ENCODE assay signal across 24 mouse cellular contexts in the genomic region with DNA sequence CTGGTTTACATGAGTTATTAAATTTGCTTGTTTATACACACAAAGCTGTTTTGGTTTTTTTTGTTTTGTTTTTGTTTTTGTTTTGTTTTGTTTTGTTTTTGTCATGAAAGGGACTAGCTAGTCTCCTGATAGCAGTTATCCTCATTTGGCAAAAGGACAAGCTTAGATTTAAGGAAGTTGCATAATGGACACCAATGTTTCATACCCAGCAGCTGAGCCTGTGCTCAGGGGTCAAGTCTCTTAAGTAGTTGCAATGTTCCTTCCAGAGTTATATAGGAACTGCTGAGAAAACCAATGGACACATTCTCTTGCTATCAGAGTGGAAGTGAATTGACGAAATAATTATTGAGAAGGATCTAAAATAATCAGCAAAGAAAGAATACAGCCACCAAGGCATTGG. TPM values are rescaled to one million over a fixed set of nuclear protein-coding genes. Genes with fewer than 3 reads are reported as not detected.
A peak's percentile ranks its signal among the peaks of the same experiment; 100 is the strongest.
DNase-seq lines count a peak whose midpoint lies in the region; ATAC-seq and TF ChIP-seq lines count a peak whose summit lies in the region.
"Had no signal": no experiment of that assay in that cellular context is flagged by ENCODE, and none has a peak within 500 bp of the region (broad histone marks: within the 10 kb centered on the region; RNA-seq: fewer than 3 reads in every experiment).

No protein-coding gene starts in this region.

- no peak for ATAC-seq in lung, postnatal 0 days
- peak; percentile 81 for ATAC-seq in granulocyte monocyte progenitor cell, adult 5-6 weeks (replicated peaks; ENCODE audit: poor library complexity, severe bottlenecking)
- ATAC-seq in megakaryocyte progenitor cell, adult 5-6 weeks (replicated peaks; ENCODE audit: poor library complexity) = peak; percentile 63
- no peak for ATAC-seq in megakaryocyte-erythroid progenitor cell, adult 5-6 weeks (replicated peaks; ENCODE audit: low FRiP score, low TSS enrichment, poor library complexity, severe bottlenecking)
- ATAC-seq: forebrain, embryonic 14.5 days; forebrain, embryonic 16.5 days had no signal

- no peaks in the 10 kb centered on the region for H3K4me1 ChIP-seq in lung, postnatal 0 days (ENCODE audit: insufficient read depth, low read depth, low read length)
- H3K4me1 ChIP-seq: embryonic facial prominence, embryonic 13.5 days; embryonic facial prominence, embryonic 15.5 days; forebrain, embryonic 10.5 days; forebrain, embryonic 12.5 days had no signal

- TF ChIP-seq EP300 in lung, postnatal 0 days (IDR thresholded peaks at IDR 0.05) = no peak

- TF ChIP-seq CTCF in lung, postnatal 0 days (IDR thresholded peaks at IDR 0.05) = no peak

- no peaks in the 10 kb centered on the region for H3K27me3 ChIP-seq in lung, postnatal 0 days (replicated peaks; ENCODE audit: insufficient read depth, low read length)
- H3K27me3 ChIP-seq: embryonic facial prominence, embryonic 15.5 days; forebrain, embryonic 12.5 days had no signal

- H3K9me3 ChIP-seq in lung, postnatal 0 days (ENCODE audit: low read length) = no peaks in the 10 kb centered on the region
- H3K9me3 ChIP-seq: embryonic facial prominence, embryonic 13.5 days; embryonic facial prominence, embryonic 15.5 days; forebrain, embryonic 10.5 days; forebrain, embryonic 12.5 days had no signal

- no peak overlapping the region for H3K4me2 ChIP-seq in lung, postnatal 0 days (replicated peaks; ENCODE audit: low read depth, low read length)
- H3K4me2 ChIP-seq: embryonic facial prominence, embryonic 13.5 days; embryonic facial prominence, embryonic 15.5 days; forebrain, embryonic 12.5 days had no signal

- WGBS in lung, postnatal 0 days = 58% methylated on average over 1 of the region's 1 CpGs

- H3K9ac ChIP-seq in lung, postnatal 0 days (replicated peaks; ENCODE audit: low read depth) = no peak overlapping the region
- H3K9ac ChIP-seq: embryonic facial prominence, embryonic 13.5 days; embryonic facial prominence, embryonic 15.5 days; forebrain, embryonic 12.5 days had no signal

- no peak overlapping the region for H3K27ac ChIP-seq in lung, postnatal 0 days (ENCODE audit: low read length)
- H3K27ac ChIP-seq: embryonic facial prominence, embryonic 13.5 days; embryonic facial prominence, embryonic 15.5 days; forebrain, embryonic 10.5 days; forebrain, embryonic 12.5 days had no signal

- no peak overlapping the region for H3K4me3 ChIP-seq in lung, postnatal 0 days (ENCODE audit: low read depth, low read length)
- H3K4me3 ChIP-seq: embryonic facial prominence, embryonic 13.5 days; embryonic facial prominence, embryonic 15.5 days; erythroblast, embryonic 14.5 days; forebrain, embryonic 10.5 days; forebrain, embryonic 12.5 days had no signal

- DNase-seq in lung, postnatal 0 days (ENCODE audit: low spot score) = peak; percentile 13
- no peak for DNase-seq in lung, adult 18-20 months
- peak; percentile 43 for DNase-seq in 416B (ENCODE audit: low read depth)
- no peak for DNase-seq in neural tube, embryonic 10.5 days (ENCODE audit: extremely low spot score, low spot score)
- DNase-seq: adrenal gland, adult 2 months; adrenal gland, postnatal 10 days; adrenal gland, postnatal 25 days; cerebellum, adult 11 months; cerebellum, adult 18-20 months; cerebellum, adult 8-10 months; cerebellum, adult 9-11 months; cerebellum, postnatal 14 days; cerebellum, postnatal 36 days; embryo, embryonic 11 days had no signal

- H3K36me3 ChIP-seq in lung, postnatal 0 days (ENCODE audit: insufficient read depth, low read length) = no peaks in the 10 kb centered on the region
- H3K36me3 ChIP-seq: embryonic facial prominence, embryonic 13.5 days; embryonic facial prominence, embryonic 15.5 days; forebrain, embryonic 10.5 days; forebrain, embryonic 12.5 days had no signal

RNA-seq across cellular contexts. Expression of gene Gca, which starts 8.0 kb away (rescaled TPM):
- polyA plus RNA-seq in lung, postnatal 0 days (2015; fragmentation: Nextera tagmentation; extraction: Ambion mirVana) = 4.9 and 5.9 TPM in 2 replicates
- 19.9 and 31.0 TPM in 2 replicates for total RNA-seq in granulocyte monocyte progenitor cell, adult 5-6 weeks (2014; fragmentation: Nextera tagmentation)
- 13.8 and 18.3 TPM in 2 replicates for total RNA-seq in granulocyte monocyte progenitor cell, adult 5-6 weeks (2017)
- total RNA-seq in megakaryocyte progenitor cell, adult 5-6 weeks (2015) = 46.7 and 52.3 TPM in 2 replicates
- 17.3 and 28.6 TPM in 2 replicates for total RNA-seq in megakaryocyte progenitor cell, adult 5-6 weeks (2017)
- total RNA-seq in megakaryocyte-erythroid progenitor cell, adult 5-6 weeks (2014; fragmentation: Nextera tagmentation) = 1.2 and 1.4 TPM in 2 replicates
- total RNA-seq in megakaryocyte-erythroid progenitor cell, adult 5-6 weeks (2017) = 1.6 and 1.9 TPM in 2 replicates
- polyA plus RNA-seq: erythroblast, embryonic 14.5 days had no signal

RNA-seq across cellular contexts. Expression of gene Ifih1, which starts 10.0 kb away (rescaled TPM):
- 7.5 and 8.7 TPM in 2 replicates for polyA plus RNA-seq in lung, postnatal 0 days (2015; fragmentation: Nextera tagmentation; extraction: Ambion mirVana)
- total RNA-seq in granulocyte monocyte progenitor cell, adult 5-6 weeks (2014; fragmentation: Nextera tagmentation) = 8.8 and 10.1 TPM in 2 replicates
- 14.4 and 19.9 TPM in 2 replicates for total RNA-seq in granulocyte monocyte progenitor cell, adult 5-6 weeks (2017)
- 13.0 and 16.8 TPM in 2 replicates for total RNA-seq in megakaryocyte progenitor cell, adult 5-6 weeks (2015)
- total RNA-seq in megakaryocyte progenitor cell, adult 5-6 weeks (2017) = 14.4 and 21.1 TPM in 2 replicates
- 16.4 and 21.6 TPM in 2 replicates for total RNA-seq in megakaryocyte-erythroid progenitor cell, adult 5-6 weeks (2014; fragmentation: Nextera tagmentation)
- total RNA-seq in megakaryocyte-erythroid progenitor cell, adult 5-6 weeks (2017) = 19.9 and 42.7 TPM in 2 replicates

Comparison
In these comparisons a context has a peak if more than half of its experiments do, and no peak if none do; other contexts are left out.
1. DNase-seq: peak in lung, postnatal 0 days (single experiment) and 416B (single experiment); none in lung, adult 18-20 months (0 of 2) and neural tube, embryonic 10.5 days (single experiment).
2. ATAC-seq: peak in granulocyte monocyte progenitor cell, adult 5-6 weeks (single experiment) and megakaryocyte progenitor cell, adult 5-6 weeks (single experiment); none in lung, postnatal 0 days (single experiment) and megakaryocyte-erythroid progenitor cell, adult 5-6 weeks (single experiment).
3. RNA of gene Gca, which starts 8.0 kb away (total RNA-seq): 17.3 to 52.3 TPM in megakaryocyte progenitor cell, adult 5-6 weeks and 13.8 to 31.0 TPM in granulocyte monocyte progenitor cell, adult 5-6 weeks; 1.2 to 1.9 TPM in megakaryocyte-erythroid progenitor cell, adult 5-6 weeks; every median in the first group is over 4 times any median in the second.